Mouse (Mus musculus): ENCODE data around the gene Rbfox2. TPM values are rescaled to one million over a fixed set of nuclear protein-coding genes. Genes with fewer than 3 reads are reported as not detected.

Rbfox2 gene
- 78.4 and 79.3 TPM in 2 replicates for polyA plus RNA-seq (2016; fragmentation: Nextera tagmentation; extraction: Ambion mirVana)

DNA sequence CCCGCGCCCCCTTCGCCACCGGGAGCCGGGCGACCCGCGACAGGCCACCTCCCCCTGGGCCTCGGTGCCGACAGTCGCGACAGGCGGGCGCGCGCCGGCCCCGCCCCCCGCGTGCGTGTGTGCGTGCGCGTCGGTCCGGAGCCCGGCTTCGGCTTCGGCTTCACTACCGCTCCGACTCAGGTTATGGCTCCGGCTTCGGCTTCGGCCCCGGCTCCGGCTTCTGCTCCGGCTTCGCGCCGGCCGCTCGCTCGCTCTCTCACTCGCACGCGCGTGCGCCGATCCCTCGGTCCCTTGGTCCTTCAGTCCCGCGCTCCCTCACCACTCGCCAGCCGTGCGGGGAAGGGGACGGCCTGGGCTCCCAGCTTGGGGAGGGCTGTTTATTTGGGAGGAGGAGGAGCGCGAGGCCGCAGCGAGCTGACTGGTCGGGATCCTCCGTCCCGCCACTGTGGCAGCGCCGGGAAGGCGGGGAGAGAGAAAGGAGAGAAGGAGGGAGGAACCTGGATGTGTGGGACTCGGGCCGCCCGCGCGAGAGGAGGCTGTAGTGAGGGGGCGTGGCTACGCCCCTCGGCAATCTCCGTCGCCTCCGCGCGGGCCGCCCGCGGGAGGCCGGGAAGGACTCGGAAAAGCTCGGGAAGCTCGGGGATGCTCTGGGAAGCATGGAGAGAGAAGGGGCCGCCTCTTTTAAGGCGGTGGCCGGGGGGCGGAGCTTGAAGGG is at the start of gene Rbfox2:
Rbfox2 (minus strand) TSS at position 458 of the 715 bp plus-strand sequence.
- Histone ChIP-seq H3K9ac (replicated peaks) (peak within 1 kb of the TSS; percentile 99), H3K36me3 (0 out of 2 replicates have a peak, but pooled peaks cover 2% of the 10 kb centered on the region), H3K4me2 (peak within 1 kb of the TSS; percentile 78), H3K9me3 (no peaks in the 10 kb centered on the region), H3K27ac (peak within 1 kb of the TSS; percentile 100), H3K4me1 (replicated peaks) (peaks cover 33% of the 10 kb centered on the region), H3K4me3 (replicated peaks) (peak within 1 kb of the TSS; percentile 97), H3K27me3 (no peaks in the 10 kb centered on the region)
- ATAC-seq (ENCODE audit: insufficient number of reproducible peaks, insufficient read depth, low FRiP score, low TSS enrichment, low read depth), result peak; percentile 94
- WGBS, result under 1% methylated on average over 90 of the region's 90 CpGs

GRCm38 (mm10) chr15:77356248-77356810 is 49.5 kb upstream of the Rbfox2 start:
- Histone ChIP-seq H3K36me3 (no peaks in the 10 kb centered on the region), H3K27me3 (no peaks in the 10 kb centered on the region), H3K4me1 (replicated peaks) (peaks cover 46% of the 10 kb centered on the region), H3K4me2 (peak overlapping the region; percentile 32), H3K9ac (replicated peaks) (peak overlapping the region; percentile 27; the same call in 1 of the 2 replicates), H3K9me3 (no peaks in the 10 kb centered on the region), H3K4me3 (replicated peaks) (no peak overlapping the region), H3K27ac (no peak overlapping the region)
- ATAC-seq (ENCODE audit: insufficient number of reproducible peaks, insufficient read depth, low FRiP score, low TSS enrichment, low read depth), result no peak
- WGBS, result 13% methylated on average over 11 of the region's 11 CpGs

DNA sequence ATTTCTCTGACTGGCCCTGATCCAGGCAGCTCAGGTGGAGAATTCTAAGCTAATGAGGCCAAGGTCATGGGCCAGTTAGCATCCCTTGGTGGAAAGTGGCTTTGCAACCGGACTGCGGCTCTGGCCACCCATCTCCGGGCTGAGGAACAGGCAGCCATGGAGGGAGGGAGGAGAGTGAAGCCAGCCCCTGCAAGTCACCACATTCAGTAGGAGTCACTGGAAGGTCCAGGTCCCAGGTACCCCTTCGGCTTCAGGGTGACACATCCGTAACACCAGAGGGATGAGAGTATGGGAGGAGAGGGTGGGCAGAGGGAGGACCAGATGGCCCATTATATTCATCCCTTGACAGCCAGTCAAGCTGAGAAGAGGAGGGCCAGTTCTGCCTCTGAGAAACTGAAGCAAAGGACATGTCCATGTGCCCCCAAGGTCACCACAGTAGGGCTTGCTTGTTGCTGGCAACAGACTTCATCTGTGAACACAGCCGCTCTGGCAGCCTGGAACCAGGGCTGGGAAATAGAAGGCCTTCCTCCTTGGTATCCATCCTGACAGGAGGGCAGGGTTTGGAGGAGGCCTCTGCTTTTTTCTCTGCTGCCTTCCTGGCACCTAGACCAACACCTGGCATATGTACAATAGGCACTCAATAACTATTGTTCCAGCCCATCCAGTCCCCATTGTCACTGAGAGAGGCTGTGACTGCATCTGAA is 48.2 kb upstream of the Rbfox2 start:
- H3K4me1 ChIP-seq (replicated peaks), result peaks cover 46% of the 10 kb centered on the region
- no peak overlapping the region for H3K27ac ChIP-seq
- H3K4me3 ChIP-seq (replicated peaks), result no peak overlapping the region
- H3K9me3 ChIP-seq, result no peaks in the 10 kb centered on the region
- no peak overlapping the region for H3K9ac ChIP-seq (replicated peaks)
- ATAC-seq (ENCODE audit: insufficient number of reproducible peaks, insufficient read depth, low FRiP score, low TSS enrichment, low read depth), result no peak
- 80% methylated on average over 6 of the region's 6 CpGs for WGBS
- H3K36me3 ChIP-seq, result no peaks in the 10 kb centered on the region
- H3K27me3 ChIP-seq, result no peaks in the 10 kb centered on the region
- H3K4me2 ChIP-seq, result no peak overlapping the region

GRCm38 (mm10) chr15:77354496-77354847 is 47.7 kb upstream of the Rbfox2 start:
- no peaks in the 10 kb centered on the region for H3K9me3 ChIP-seq
- 68% methylated on average over 4 of the region's 4 CpGs for WGBS
- H3K36me3 ChIP-seq, result no peaks in the 10 kb centered on the region
- no peak overlapping the region for H3K4me3 ChIP-seq (replicated peaks)
- no peak overlapping the region for H3K27ac ChIP-seq
- H3K9ac ChIP-seq (replicated peaks), result no peak overlapping the region
- H3K4me1 ChIP-seq (replicated peaks), result peaks cover 44% of the 10 kb centered on the region
- H3K27me3 ChIP-seq, result no peaks in the 10 kb centered on the region
- no peak for ATAC-seq (ENCODE audit: insufficient number of reproducible peaks, insufficient read depth, low FRiP score, low TSS enrichment, low read depth)
- no peak overlapping the region for H3K4me2 ChIP-seq

- WGBS, result 20% methylated on average over 4 of the region's 4 CpGs
These were observed 47.0 kb upstream of the Rbfox2 start for GRCm38 (mm10) chr15:77353764-77354163.

GRCm38 (mm10) chr15:77352863-77353262 is 46.1 kb upstream of the Rbfox2 start:
- no peaks in the 10 kb centered on the region for H3K36me3 ChIP-seq
- no peak overlapping the region for H3K4me3 ChIP-seq (replicated peaks)
- H3K9ac ChIP-seq (replicated peaks), result no peak overlapping the region
- no peak overlapping the region for H3K4me2 ChIP-seq
- no peaks in the 10 kb centered on the region for H3K27me3 ChIP-seq
- H3K9me3 ChIP-seq, result no peaks in the 10 kb centered on the region
- H3K27ac ChIP-seq, result no peak overlapping the region
- H3K4me1 ChIP-seq (replicated peaks), result peaks cover 32% of the 10 kb centered on the region
- WGBS, result 55% methylated on average over 7 of the region's 7 CpGs
- ATAC-seq (ENCODE audit: insufficient number of reproducible peaks, insufficient read depth, low FRiP score, low TSS enrichment, low read depth), result no peak

More at GRCm38 (mm10) chr15:77353764-77354163, 47.0 kb upstream of the Rbfox2 start:
- Histone ChIP-seq H3K4me3 (replicated peaks) (no peak overlapping the region), H3K27me3 (no peaks in the 10 kb centered on the region), H3K9me3 (no peaks in the 10 kb centered on the region), H3K4me1 (replicated peaks) (peaks cover 37% of the 10 kb centered on the region), H3K4me2 (no peak overlapping the region), H3K36me3 (no peaks in the 10 kb centered on the region), H3K9ac (replicated peaks) (no peak overlapping the region), H3K27ac (no peak overlapping the region)
- no peak for ATAC-seq (ENCODE audit: insufficient number of reproducible peaks, insufficient read depth, low FRiP score, low TSS enrichment, low read depth)

DNA sequence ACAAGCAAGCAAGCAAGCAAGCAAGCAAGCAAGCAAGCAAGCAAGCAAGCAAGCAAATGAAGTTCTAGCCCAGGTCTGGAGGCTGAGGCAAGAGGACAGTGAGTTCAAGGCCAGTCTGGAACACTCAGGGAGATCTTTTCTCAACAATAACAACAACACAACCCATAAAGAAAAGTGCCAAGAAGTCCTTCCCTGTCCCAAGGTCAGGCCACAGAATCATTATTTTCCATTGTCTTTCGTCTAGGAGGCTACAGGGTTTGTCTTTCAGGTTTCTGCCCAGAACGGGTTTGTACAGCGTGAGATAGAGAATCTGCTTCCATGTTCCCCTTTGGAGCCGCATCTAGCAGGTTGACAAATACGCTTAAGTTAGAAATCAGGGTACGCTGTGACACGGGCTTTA is 43.3 kb upstream of the Rbfox2 start:
- ATAC-seq (ENCODE audit: insufficient number of reproducible peaks, insufficient read depth, low FRiP score, low TSS enrichment, low read depth), result no peak
- Histone ChIP-seq H3K27ac (no peak overlapping the region), H3K9me3 (no peaks in the 10 kb centered on the region), H3K9ac (replicated peaks) (no peak overlapping the region), H3K27me3 (no peaks in the 10 kb centered on the region), H3K4me3 (replicated peaks) (no peak overlapping the region), H3K4me1 (replicated peaks) (peaks cover 19% of the 10 kb centered on the region), H3K36me3 (no peaks in the 10 kb centered on the region), H3K4me2 (no peak overlapping the region)
- 92% methylated on average over 7 of the region's 7 CpGs for WGBS

DNA sequence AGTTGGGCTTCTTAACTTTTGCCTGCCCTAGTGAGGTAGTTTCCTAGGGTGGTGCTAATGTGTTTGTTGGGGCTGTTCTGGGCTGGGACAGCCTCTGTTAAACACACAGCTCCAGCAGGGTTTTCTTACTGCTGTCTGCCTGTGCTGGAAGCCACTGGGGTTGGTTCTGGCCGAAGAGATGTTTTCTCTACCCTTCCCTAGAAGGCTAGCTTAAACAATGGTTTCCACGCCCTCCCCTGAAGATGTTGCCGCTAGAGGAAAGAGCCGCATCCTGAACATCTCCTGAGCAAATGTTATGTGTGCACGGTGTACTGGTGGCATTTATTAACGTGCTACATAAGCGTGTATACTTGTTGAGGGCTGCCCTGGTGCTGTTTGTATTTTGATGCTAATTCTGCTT is 41.3 kb upstream of the Rbfox2 start:
- no peak for ATAC-seq (ENCODE audit: insufficient number of reproducible peaks, insufficient read depth, low FRiP score, low TSS enrichment, low read depth)
- no peak overlapping the region for H3K4me3 ChIP-seq (replicated peaks)
- H3K36me3 ChIP-seq, result no peaks in the 10 kb centered on the region
- H3K4me1 ChIP-seq (replicated peaks), result peaks cover 18% of the 10 kb centered on the region
- no peaks in the 10 kb centered on the region for H3K9me3 ChIP-seq
- no peak overlapping the region for H3K4me2 ChIP-seq
- no peak overlapping the region for H3K27ac ChIP-seq
- 88% methylated on average over 7 of the region's 7 CpGs for WGBS
- H3K27me3 ChIP-seq, result no peaks in the 10 kb centered on the region
- no peak overlapping the region for H3K9ac ChIP-seq (replicated peaks)

DNA sequence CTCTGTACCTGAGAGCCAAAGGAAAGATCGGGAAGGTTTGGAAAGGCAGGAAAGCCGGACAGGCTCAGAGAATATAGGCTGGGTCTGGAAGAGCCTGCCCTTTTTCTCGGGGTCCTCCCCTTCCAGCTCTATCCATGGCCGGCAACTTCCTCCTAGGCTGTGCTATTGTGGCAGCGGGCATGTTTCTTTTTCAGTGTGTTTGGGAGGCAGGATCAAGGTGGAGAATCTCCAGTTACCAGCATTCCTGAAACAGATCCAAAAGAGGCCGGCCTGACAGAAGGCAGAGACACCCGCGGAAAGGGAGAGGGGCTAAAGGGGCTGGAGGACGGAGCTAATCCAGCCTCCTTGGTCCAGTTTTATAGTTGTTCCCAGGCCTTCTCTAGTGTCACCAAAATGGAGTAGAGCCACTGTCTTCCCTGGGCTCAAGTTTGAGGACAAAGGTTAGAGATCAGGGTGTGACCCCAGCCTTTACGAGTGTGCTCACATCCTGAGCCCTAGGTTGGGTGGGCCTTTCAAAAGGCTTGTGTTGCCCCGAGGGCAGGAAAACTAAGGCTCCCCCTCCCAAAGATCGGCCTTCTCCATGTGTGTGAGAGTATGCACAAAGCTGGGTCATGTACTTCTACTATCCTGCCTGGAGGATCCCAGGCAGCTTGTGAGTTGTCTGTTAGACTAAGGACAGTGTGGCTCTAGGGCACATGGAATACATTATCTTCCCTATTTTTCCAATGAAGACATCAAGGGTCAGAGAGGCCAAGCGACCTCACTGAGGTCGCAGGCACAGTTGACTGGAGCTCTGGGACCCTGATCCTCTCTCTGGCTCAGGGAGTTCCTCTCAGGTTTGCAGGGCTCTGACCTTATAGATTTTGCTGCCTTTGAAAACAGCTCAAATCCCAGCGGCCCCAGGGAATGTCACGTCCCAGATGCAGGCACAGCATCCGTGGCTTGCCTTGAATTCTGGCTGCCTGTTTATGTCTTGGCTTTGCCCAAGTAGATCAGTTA is 37.6 kb upstream of the Rbfox2 start:
- Histone ChIP-seq H3K9me3 (no peaks in the 10 kb centered on the region), H3K4me2 (peak overlapping the region; percentile 54), H3K4me3 (replicated peaks) (0 out of 2 replicates have a peak overlapping the region, but pooled peaks have one; percentile 24), H3K27ac (peak overlapping the region; percentile 85), H3K27me3 (no peaks in the 10 kb centered on the region), H3K9ac (replicated peaks) (peak overlapping the region; percentile 51), H3K36me3 (no peaks in the 10 kb centered on the region), H3K4me1 (replicated peaks) (peaks cover 26% of the 10 kb centered on the region)
- WGBS, result 21% methylated on average over 17 of the region's 17 CpGs
- ATAC-seq (ENCODE audit: insufficient number of reproducible peaks, insufficient read depth, low FRiP score, low TSS enrichment, low read depth), result no peak

- Histone ChIP-seq H3K36me3 (no peaks in the 10 kb centered on the region), H3K9ac (replicated peaks) (peak overlapping the region; percentile 51), H3K27me3 (no peaks in the 10 kb centered on the region), H3K4me1 (replicated peaks) (peaks cover 28% of the 10 kb centered on the region), H3K4me3 (replicated peaks) (peak overlapping the region; percentile 24), H3K4me2 (peak overlapping the region; percentile 54), H3K27ac (peak overlapping the region; percentile 85), H3K9me3 (no peaks in the 10 kb centered on the region)
- ATAC-seq (ENCODE audit: insufficient number of reproducible peaks, insufficient read depth, low FRiP score, low TSS enrichment, low read depth), result peak; percentile 76; the same call in 1 of the 2 replicates
- 8% methylated on average over 13 of the region's 13 CpGs for WGBS
These were observed 36.8 kb upstream of the Rbfox2 start for GRCm38 (mm10) chr15:77343527-77344091.
